Mouse (Mus musculus) urinary bladder, adult 2 months (tissue): ENCODE measurements around the gene Cacna1s. TPM values are rescaled to one million over a fixed set of nuclear protein-coding genes. Genes with fewer than 3 reads are reported as not detected.
A peak's percentile ranks its signal among the peaks of the same experiment; 100 is the strongest.

Experiments used
- DNase-seq: peaks from one replicate; pipeline ENCODE4 v3.0.0; 2022; ENCODE audit warnings: low spot score
- polyA plus RNA-seq: library from polyadenylated mRNA; depleted of rRNA; stranded (reverse); fragments of >200 nt; gene quantifications from 2 replicates; pipeline ENCODE4 v1.2.3, GENCODE M21; 2012

Cacna1s gene
- polyA plus RNA-seq, 1 experiment, result 0.08 TPM

GRCm38 (mm10) chr1:136117069-136117468 is 64.5 kb downstream of the Cacna1s start:
- DNase-seq, result no peak

- DNase-seq, result no peak
These were observed 66.3 kb downstream of the Cacna1s start for GRCm38 (mm10) chr1:136118875-136119274.

GRCm38 (mm10) chr1:136119571-136120262 is 67.2 kb downstream of the Cacna1s start:
- DNase-seq, result no peak

- DNase-seq, result no peak
These were observed 67.7 kb downstream of the Cacna1s start for GRCm38 (mm10) chr1:136120263-136120603.

- no peak for DNase-seq
These were observed 68.2 kb downstream of the Cacna1s start for GRCm38 (mm10) chr1:136120785-136121184.

GRCm38 (mm10) chr1:136122030-136122429 is 69.5 kb downstream of the Cacna1s start:
- DNase-seq, result no peak

GRCm38 (mm10) chr1:136126159-136126765 is 73.7 kb downstream of the Cacna1s start:
- DNase-seq, result no peak

GRCm38 (mm10) chr1:136126895-136127294 is 74.3 kb downstream of the Cacna1s start:
- no peak for DNase-seq

- no peak for DNase-seq
These were observed 75.3 kb downstream of the Cacna1s start for GRCm38 (mm10) chr1:136127856-136128255.

GRCm38 (mm10) chr1:136128416-136128815 is 75.9 kb downstream of the Cacna1s start:
- no peak for DNase-seq

- no peak for DNase-seq
These were observed 76.5 kb downstream of the Cacna1s start for GRCm38 (mm10) chr1:136128944-136129589.

- no peak for DNase-seq
These were observed 77.6 kb downstream of the Cacna1s start for GRCm38 (mm10) chr1:136130107-136130506.

- DNase-seq, result peak; percentile 54
These were observed 78.5 kb downstream of the Cacna1s start, which contains the start of gene Kif21b for GRCm38 (mm10) chr1:136130951-136131558. Kif21b (plus strand) TSS chr1:136131389.

- DNase-seq, result no peak
These were observed 79.2 kb downstream of the Cacna1s start for GRCm38 (mm10) chr1:136131603-136132291.

GRCm38 (mm10) chr1:136132386-136133201 is 80.0 kb downstream of the Cacna1s start:
- DNase-seq, result no peak

GRCm38 (mm10) chr1:136133570-136134240 is 81.2 kb downstream of the Cacna1s start:
- no peak for DNase-seq

- DNase-seq, result no peak
These were observed 82.0 kb downstream of the Cacna1s start for GRCm38 (mm10) chr1:136134547-136134946.

GRCm38 (mm10) chr1:136135046-136135445 is 82.5 kb downstream of the Cacna1s start:
- DNase-seq, result no peak

GRCm38 (mm10) chr1:136135777-136136444 is 83.4 kb downstream of the Cacna1s start:
- no peak for DNase-seq

- DNase-seq, result no peak
These were observed 84.0 kb downstream of the Cacna1s start for GRCm38 (mm10) chr1:136136547-136136946.
